Mouse (Mus musculus): Measurements from ENCODE around the gene Chpt1. TPM values are rescaled to one million over a fixed set of nuclear protein-coding genes. Genes with fewer than 3 reads are reported as not detected.
A peak's percentile ranks its signal among the peaks of the same experiment; 100 is the strongest.
"Not testable (repeated sequence)": the region's sequence is repeated elsewhere in the genome, so short reads cannot be mapped to it uniquely, and the experiment has no call there.

Gene Chpt1
- 11.5 and 11.9 TPM in 2 replicates for polyA plus RNA-seq (2015; fragmentation: Nextera tagmentation; extraction: Ambion mirVana)

DNA sequence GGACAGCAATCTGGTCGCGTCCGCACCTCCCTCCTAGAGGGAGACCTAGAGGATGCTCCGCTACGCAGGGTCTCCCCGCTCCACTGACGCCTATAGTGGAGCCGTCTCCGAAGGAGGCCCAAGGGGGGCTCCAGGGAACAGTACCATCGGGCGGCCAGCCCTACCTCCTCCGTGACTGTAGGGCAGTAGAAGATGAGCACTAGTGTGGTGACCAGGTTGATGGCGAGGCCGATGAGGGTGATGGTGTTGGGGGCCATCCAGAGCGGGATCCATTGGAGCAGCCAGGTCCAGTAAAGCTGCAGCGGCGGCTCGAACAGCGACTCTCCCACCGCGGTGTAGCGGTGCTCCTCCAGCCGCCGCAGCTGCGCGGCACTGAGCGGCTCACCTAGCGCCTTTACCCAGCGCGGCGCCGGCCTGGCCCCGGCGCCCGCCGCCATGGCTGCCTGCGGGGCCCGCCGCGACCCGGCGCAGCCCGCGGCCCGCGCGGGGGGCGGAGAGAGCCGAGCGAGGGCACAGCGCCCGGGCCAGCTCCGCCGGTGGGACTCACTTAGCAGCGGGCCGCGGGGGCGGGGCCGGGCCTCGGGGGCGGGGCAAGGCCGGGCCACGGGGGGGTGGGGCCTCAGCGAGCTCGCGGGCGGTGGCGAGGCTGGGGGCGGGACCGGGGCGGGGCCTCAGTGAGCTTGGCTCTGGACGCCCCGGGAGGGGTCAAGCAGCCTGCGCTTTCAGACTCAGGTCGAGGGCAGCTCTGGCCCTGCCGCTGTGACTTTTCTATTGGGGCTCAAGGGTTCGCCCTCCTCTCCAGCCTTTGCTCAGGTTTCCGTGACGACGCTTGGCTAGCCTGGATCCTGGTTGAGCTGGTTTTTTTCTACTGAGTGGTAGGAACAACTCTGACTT, at the start of gene Chpt1:
Gene Chpt1, minus strand, starts transcription at position 653 of the 894 bp plus-strand sequence.
- no peaks in the 10 kb centered on the region for H3K9me3 ChIP-seq
- peaks cover 20% of the 10 kb centered on the region for H3K4me1 ChIP-seq
- peak within 1 kb of the TSS; percentile 88 for H3K4me3 ChIP-seq
- H3K9ac ChIP-seq (replicated peaks): peak within 1 kb of the TSS; percentile 84
- WGBS: under 1% methylated on average over 77 of the region's 80 CpGs
- ATAC-seq (replicated peaks): peak; percentile 96
- H3K27me3 ChIP-seq: no peaks in the 10 kb centered on the region
- H3K36me3 ChIP-seq: no peaks in the 10 kb centered on the region
- H3K4me2 ChIP-seq (replicated peaks): peak within 1 kb of the TSS; percentile 83
- H3K27ac ChIP-seq (replicated peaks): peak within 1 kb of the TSS; percentile 78

- Histone ChIP-seq H3K9ac (replicated peaks) (no peak overlapping the region), H3K4me2 (replicated peaks) (no peak overlapping the region), H3K9me3 (no peaks in the 10 kb centered on the region), H3K27me3 (no peaks in the 10 kb centered on the region), H3K4me3 (no peak overlapping the region), H3K36me3 (no peaks in the 10 kb centered on the region), H3K27ac (replicated peaks) (no peak overlapping the region), H3K4me1 (no peaks in the 10 kb centered on the region)
- WGBS: 92% methylated on average over 2 of the region's 2 CpGs
- no peak for ATAC-seq (replicated peaks)
Observed at GRCm38 (mm10) chr10:88552738-88553137, 48.9 kb upstream of the Chpt1 start.

DNA sequence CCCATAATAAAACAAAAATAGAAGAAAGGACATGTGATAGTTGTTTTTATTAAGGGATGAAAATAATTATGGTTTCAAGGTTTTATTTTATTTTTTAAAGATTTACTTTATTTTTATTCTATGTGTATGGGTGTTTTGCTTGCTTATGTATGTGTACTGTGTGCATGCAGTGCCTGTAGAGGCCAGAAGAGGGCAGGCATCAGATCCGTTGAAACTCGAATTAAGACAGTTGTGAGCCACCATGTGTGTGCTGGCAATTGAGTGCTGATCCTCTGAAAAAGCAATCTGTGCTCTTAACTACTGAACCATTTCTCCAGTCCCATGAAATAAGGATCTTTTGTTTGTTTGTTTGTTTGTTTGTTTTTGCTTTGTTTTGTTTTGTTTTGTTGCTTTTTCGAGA, 46.4 kb upstream of the Chpt1 start:
- no peak for ATAC-seq (replicated peaks)
- Histone ChIP-seq H3K4me2 (replicated peaks) (no peak overlapping the region), H3K9ac (replicated peaks) (no peak overlapping the region), H3K9me3 (no peaks in the 10 kb centered on the region), H3K4me3 (no peak overlapping the region), H3K36me3 (no peaks in the 10 kb centered on the region), H3K4me1 (no peaks in the 10 kb centered on the region), H3K27ac (replicated peaks) (no peak overlapping the region), H3K27me3 (no peaks in the 10 kb centered on the region)
- WGBS: 82% methylated on average over 3 of the region's 3 CpGs

DNA sequence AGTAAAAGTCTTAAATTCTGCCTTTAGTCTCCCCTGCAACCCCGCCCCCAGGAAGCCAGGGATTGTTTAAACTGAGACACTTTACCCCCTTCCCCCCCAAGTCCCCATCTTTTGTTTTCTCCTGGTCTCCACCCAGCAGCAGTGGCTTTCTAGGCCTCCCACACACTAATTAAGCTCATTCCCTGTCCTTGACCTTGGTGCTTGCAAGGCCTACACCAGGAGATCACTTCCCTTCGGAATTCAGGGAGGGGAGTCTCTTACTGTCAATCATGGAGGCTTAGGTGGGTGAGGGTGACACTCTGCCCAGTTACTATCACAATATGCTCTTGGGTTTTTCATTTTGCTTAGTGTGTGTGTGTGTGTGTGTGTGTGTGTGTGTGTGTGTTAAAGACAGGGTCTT, 43.8 kb upstream of the Chpt1 start:
- Histone ChIP-seq H3K4me1 (no peaks in the 10 kb centered on the region), H3K36me3 (no peaks in the 10 kb centered on the region), H3K27ac (replicated peaks) (no peak overlapping the region), H3K27me3 (no peaks in the 10 kb centered on the region), H3K9me3 (no peaks in the 10 kb centered on the region), H3K4me3 (no peak overlapping the region), H3K4me2 (replicated peaks) (no peak overlapping the region), H3K9ac (replicated peaks) (no peak overlapping the region)
- WGBS: 39% methylated on average over 2 of the region's 2 CpGs
- no peak for ATAC-seq (replicated peaks)

- no peaks in the 10 kb centered on the region for H3K9me3 ChIP-seq
- H3K4me2 ChIP-seq (replicated peaks): no peak overlapping the region
- no peak overlapping the region for H3K4me3 ChIP-seq
- no peaks in the 10 kb centered on the region for H3K4me1 ChIP-seq
- H3K9ac ChIP-seq (replicated peaks): no peak overlapping the region
- 71% methylated on average over 5 of the region's 5 CpGs for WGBS
- H3K27me3 ChIP-seq: no peaks in the 10 kb centered on the region
- no peak overlapping the region for H3K27ac ChIP-seq (replicated peaks)
- H3K36me3 ChIP-seq: no peaks in the 10 kb centered on the region
- no peak for ATAC-seq (replicated peaks)
Observed at GRCm38 (mm10) chr10:88530631-88531030, 26.8 kb upstream of the Chpt1 start.

DNA sequence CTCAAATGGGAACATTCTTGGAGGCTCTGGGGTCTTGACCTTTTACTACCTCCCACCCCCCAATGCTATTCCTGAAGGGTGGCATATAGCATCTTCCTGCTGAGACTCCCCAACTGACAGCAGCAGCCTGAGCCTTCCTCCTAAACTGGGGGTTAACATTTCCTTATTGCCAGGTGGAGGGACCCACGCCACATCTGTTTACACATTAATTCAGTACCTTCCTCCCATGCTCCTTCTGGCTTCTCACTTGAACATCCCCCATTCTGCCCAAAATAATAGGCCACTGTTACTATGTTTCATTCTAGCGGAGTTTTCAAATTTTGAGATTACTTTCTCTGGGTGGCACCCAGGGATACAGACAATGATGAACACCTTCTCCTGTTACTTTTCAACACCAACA, 20.1 kb upstream of the Chpt1 start:
- Histone ChIP-seq H3K36me3 (no peaks in the 10 kb centered on the region), H3K4me1 (no peaks in the 10 kb centered on the region), H3K27me3 (no peaks in the 10 kb centered on the region), H3K9me3 (no peaks in the 10 kb centered on the region), H3K4me2 (replicated peaks) (no peak overlapping the region), H3K4me3 (no peak overlapping the region), H3K27ac (replicated peaks) (no peak overlapping the region), H3K9ac (replicated peaks) (no peak overlapping the region)
- ATAC-seq (replicated peaks): no peak
- WGBS: 87% methylated on average over 2 of the region's 2 CpGs

- no peaks in the 10 kb centered on the region for H3K4me1 ChIP-seq
- no peak overlapping the region for H3K27ac ChIP-seq (replicated peaks)
- WGBS: 87% methylated on average over 1 of the region's 1 CpGs
- H3K4me2 ChIP-seq (replicated peaks): no peak overlapping the region
- no peak for ATAC-seq (replicated peaks)
- H3K36me3 ChIP-seq: no peaks in the 10 kb centered on the region
- H3K9ac ChIP-seq (replicated peaks): no peak overlapping the region
- no peaks in the 10 kb centered on the region for H3K27me3 ChIP-seq
- no peaks in the 10 kb centered on the region for H3K9me3 ChIP-seq
- no peak overlapping the region for H3K4me3 ChIP-seq
Observed at GRCm38 (mm10) chr10:88523212-88523611, 19.3 kb upstream of the Chpt1 start.

- H3K4me2 ChIP-seq (replicated peaks): no peak overlapping the region
- no peak for ATAC-seq (replicated peaks)
- WGBS: 91% methylated on average over 8 of the region's 8 CpGs
Observed at GRCm38 (mm10) chr10:88522795-88523194, 18.9 kb upstream of the Chpt1 start.

GRCm38 (mm10) chr10:88515049-88515448, 11.2 kb upstream of the Chpt1 start:
- not testable (repeated sequence) for H3K27ac ChIP-seq (replicated peaks); H3K9me3 ChIP-seq; H3K36me3 ChIP-seq; ATAC-seq (replicated peaks); H3K4me3 ChIP-seq; H3K4me2 ChIP-seq (replicated peaks); H3K4me1 ChIP-seq; H3K9ac ChIP-seq (replicated peaks); H3K27me3 ChIP-seq
- 91% methylated on average over 7 of the region's 7 CpGs for WGBS

More at GRCm38 (mm10) chr10:88522795-88523194, 18.9 kb upstream of the Chpt1 start:
- no peak overlapping the region for H3K9ac ChIP-seq (replicated peaks)
- no peak overlapping the region for H3K4me3 ChIP-seq
- no peaks in the 10 kb centered on the region for H3K27me3 ChIP-seq
- no peaks in the 10 kb centered on the region for H3K36me3 ChIP-seq
- H3K9me3 ChIP-seq: no peaks in the 10 kb centered on the region
- no peaks in the 10 kb centered on the region for H3K4me1 ChIP-seq
- H3K27ac ChIP-seq (replicated peaks): no peak overlapping the region

DNA sequence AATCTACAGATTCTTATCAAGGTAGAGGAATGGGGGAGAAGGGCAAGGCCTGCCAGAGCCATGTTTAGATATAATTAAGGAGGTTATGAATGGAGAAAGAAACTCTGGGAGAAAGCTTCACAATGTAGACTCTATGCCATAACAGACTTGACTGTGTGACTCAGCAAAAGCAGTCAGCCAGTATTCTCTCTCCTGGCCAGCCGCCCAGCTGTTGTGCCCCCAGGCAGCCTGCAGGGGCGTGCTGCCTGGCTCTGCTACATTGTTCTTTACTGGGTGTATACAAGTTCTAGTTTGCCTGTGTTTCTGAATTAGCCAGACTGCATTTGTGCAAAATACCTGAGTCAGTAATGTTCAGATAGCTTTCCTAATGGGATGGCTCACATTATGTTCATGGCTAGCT, 10.6 kb upstream of the Chpt1 start:
- Histone ChIP-seq H3K27me3 (no peaks in the 10 kb centered on the region), H3K4me2 (replicated peaks) (no peak overlapping the region), H3K27ac (replicated peaks) (no peak overlapping the region), H3K4me3 (no peak overlapping the region), H3K4me1 (no peaks in the 10 kb centered on the region), H3K36me3 (no peaks in the 10 kb centered on the region), H3K9ac (replicated peaks) (no peak overlapping the region), H3K9me3 (no peaks in the 10 kb centered on the region)
- WGBS: 29% methylated on average over 2 of the region's 2 CpGs
- no peak for ATAC-seq (replicated peaks)

DNA sequence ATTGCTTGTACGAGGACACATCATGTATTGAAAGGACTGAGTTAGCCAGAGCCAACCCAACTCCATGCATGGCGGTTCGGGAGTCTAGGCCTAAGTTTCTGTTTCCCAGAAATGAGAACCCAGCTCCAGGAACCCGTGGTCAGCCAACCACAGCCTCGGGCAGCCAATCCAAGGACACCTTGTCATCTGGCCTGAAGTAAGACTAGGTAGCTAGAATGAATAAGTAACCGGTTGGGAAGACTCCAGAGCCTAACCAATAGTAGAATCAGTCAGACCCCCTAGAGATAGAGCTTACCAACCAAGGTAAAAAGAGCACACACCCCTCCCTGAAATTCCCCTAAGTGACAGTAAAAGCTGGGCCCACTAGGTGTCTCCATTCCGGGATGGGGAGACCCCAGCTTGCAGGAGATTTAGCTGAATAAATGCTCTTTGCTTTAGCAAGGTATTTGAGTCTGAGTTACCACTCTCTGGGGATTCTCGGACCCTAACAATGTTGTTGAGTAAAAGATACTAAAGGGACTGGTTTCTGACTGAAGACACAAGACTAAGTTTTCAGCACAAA, 9.8 kb upstream of the Chpt1 start:
- Histone ChIP-seq H3K4me2 (replicated peaks) (no peak overlapping the region), H3K27ac (replicated peaks) (no peak overlapping the region), H3K9me3 (no peaks in the 10 kb centered on the region), H3K27me3 (no peaks in the 10 kb centered on the region), H3K4me1 (no peaks in the 10 kb centered on the region), H3K9ac (replicated peaks) (no peak overlapping the region), H3K36me3 (no peaks in the 10 kb centered on the region), H3K4me3 (no peak overlapping the region)
- ATAC-seq (replicated peaks): no peak
- WGBS: 71% methylated on average over 8 of the region's 8 CpGs

DNA sequence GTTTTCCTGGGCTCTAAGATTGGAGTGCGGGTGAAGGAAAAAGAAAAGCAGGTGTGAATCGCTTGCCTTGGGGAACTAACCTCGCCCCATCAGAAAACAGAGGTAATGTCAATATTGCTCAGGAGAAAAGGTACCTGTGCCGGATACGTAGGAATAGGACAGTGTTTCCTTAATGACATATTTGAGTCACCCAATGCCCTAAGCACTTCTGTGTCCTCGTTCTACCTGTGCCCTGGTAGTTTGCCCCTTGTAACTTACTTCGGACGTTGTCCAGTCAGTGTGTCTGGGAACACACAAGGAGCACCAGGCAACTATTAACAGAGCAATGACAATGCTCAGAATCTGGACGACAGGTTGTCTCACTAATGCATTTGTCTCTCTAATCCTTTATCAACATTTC, 7.5 kb upstream of the Chpt1 start:
- Histone ChIP-seq H3K36me3 (no peaks in the 10 kb centered on the region), H3K27ac (replicated peaks) (no peak overlapping the region), H3K4me3 (no peak overlapping the region), H3K9me3 (no peaks in the 10 kb centered on the region), H3K27me3 (no peaks in the 10 kb centered on the region), H3K9ac (replicated peaks) (no peak overlapping the region), H3K4me1 (no peaks in the 10 kb centered on the region), H3K4me2 (replicated peaks) (no peak overlapping the region)
- no peak for ATAC-seq (replicated peaks)
- 90% methylated on average over 9 of the region's 9 CpGs for WGBS
